Mouse (Mus musculus): ENCODE results near the gene Ttc41.

Ttc41 gene

DNA sequence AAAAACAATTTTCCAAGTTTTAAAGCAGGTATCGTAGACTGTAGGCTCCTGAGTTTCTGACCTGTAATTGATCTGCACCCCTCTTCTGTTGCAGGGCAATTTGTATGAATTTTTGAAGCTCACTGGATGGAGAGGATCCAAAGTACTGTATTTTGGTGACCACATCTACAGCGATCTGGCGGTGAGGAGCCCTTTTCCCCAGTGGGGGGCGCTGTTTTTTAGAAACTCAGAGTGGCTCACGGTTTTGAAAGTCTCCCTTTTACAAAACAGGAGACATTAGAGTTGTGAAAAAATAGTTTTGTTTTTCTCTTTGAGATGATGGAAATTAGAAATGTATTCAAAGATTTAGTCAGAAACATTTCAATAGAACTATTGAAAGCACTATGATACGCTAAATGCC lies 118.5 kb downstream of the Ttc41 start:
- no peak for DNase-seq (ENCODE audit: extremely low read depth, low read depth)

DNA sequence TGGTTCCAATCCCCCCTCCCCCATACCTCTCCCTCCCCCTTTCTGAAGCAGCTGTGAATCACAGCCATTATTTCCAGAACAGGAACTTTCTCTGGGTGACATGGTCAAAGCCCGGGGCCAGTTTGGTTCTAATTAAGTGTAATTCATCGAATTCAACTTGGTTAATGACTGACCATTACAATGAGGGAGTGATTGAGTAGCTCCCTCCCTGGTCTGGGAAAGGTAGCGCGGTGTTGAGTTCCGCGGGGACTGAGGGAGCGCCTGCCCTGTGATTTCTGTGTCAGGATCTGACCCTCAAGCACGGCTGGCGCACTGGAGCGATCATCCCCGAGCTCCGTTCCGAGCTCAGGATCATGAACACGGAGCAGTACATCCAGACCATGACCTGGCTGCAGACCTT lies 119.3 kb downstream of the Ttc41 start:
- DNase-seq (ENCODE audit: extremely low read depth, low read depth) = no peak

GRCm38 (mm10) chr10:86825871-86826522 lies 120.4 kb downstream of the Ttc41 start:
- no peak for DNase-seq (ENCODE audit: extremely low read depth, low read depth)

Data from MEL-GATA-1-ER (cell line).